Mouse (Mus musculus) bone marrow, adult 2 months (tissue): ENCODE measurements around the gene Procr.

Experiments used
- CTCF ChIP-seq: fragments of 200-500 bp; IDR thresholded peaks from 2 replicates; pipeline ENCODE4 v1.5.1; 2011; ENCODE audit warnings: low read length, control low read depth; ENCODE audit not compliant: control insufficient read depth, insufficient read depth
- POLR2A ChIP-seq: fragments of 200-500 bp; IDR thresholded peaks from 2 replicates; pipeline ENCODE4 v1.6.1; 2011; ENCODE audit warnings: low read depth, mild to moderate bottlenecking, control low read depth, low read length, borderline replicate concordance; ENCODE audit not compliant: control insufficient read depth

- TF ChIP-seq CTCF (no peak), POLR2A (no peak)
These were observed 43.7 kb upstream of the Procr start for GRCm38 (mm10) chr2:155707251-155707650.
